ENCODE assay signal across 15 mouse cellular contexts in genomic region chr5:97325831-97326230, GRCm38 (mm10).
"Had no signal": no experiment of that assay in that cellular context is flagged by ENCODE, and none has a peak within 500 bp of the region (broad histone marks: within the 10 kb centered on the region; RNA-seq: fewer than 3 reads in every experiment).

No protein-coding gene starts in this region.

- H3K4me1 ChIP-seq: neural tube, embryonic 15.5 days; stomach, embryonic 15.5 days had no signal

- H3K36me3 ChIP-seq: neural tube, embryonic 15.5 days; stomach, embryonic 15.5 days had no signal

- H3K4me3 ChIP-seq: neural tube, embryonic 15.5 days; stomach, embryonic 15.5 days had no signal

- H3K27ac ChIP-seq: neural tube, embryonic 15.5 days; stomach, embryonic 15.5 days; stomach, postnatal 0 days had no signal

- H3K4me2 ChIP-seq: neural tube, embryonic 15.5 days; stomach, embryonic 15.5 days had no signal

- DNase-seq: retina, postnatal 1 day; right cerebral cortex, adult 18-20 months; right cerebral cortex, postnatal 14 days; right cerebral cortex, postnatal 25 days; right cerebral cortex, postnatal 4 days; spleen, adult 18-20 months; thymus, adult 18-20 months; thymus, adult 2 months; thymus, postnatal 14 days; thymus, postnatal 25 days; thymus, postnatal 36 days; thymus, postnatal 4 days had no signal

- H3K9me3 ChIP-seq: neural tube, embryonic 15.5 days; stomach, embryonic 15.5 days had no signal

- H3K9ac ChIP-seq: neural tube, embryonic 15.5 days; stomach, embryonic 15.5 days had no signal

- H3K27me3 ChIP-seq: neural tube, embryonic 15.5 days; stomach, embryonic 15.5 days had no signal
